Mouse (Mus musculus) erythroblast, embryonic 14.5 days (primary cell): Measurements from ENCODE around the gene Tmem242.

Source experiments
- GATA1 ChIP-seq: IDR thresholded peaks from 2 replicates; pipeline ENCODE4 v1.6.1; 2012; ENCODE audit warnings: low read length, inconsistent platforms, mixed read lengths
- TAL1 ChIP-seq: IDR thresholded peaks from 3 replicates; pipeline ENCODE4 v1.6.1; 2012; ENCODE audit warnings: low read length, inconsistent platforms, mixed read lengths

GRCm38 (mm10) chr17:5377930-5378310, 62.1 kb downstream of the Tmem242 start:
- TF ChIP-seq TAL1, result no peak
- no peak for TF ChIP-seq GATA1
